Mouse (Mus musculus) ES-E14 (cell line): Measurements from ENCODE around the gene Gadd45a. TPM values are rescaled to one million over a fixed set of nuclear protein-coding genes. Genes with fewer than 3 reads are reported as not detected.
A peak's percentile ranks its signal among the peaks of the same experiment; 100 is the strongest.
"Not testable (repeated sequence)": the region's sequence is repeated elsewhere in the genome, so short reads cannot be mapped to it uniquely, and the experiment has no call there.

ENCODE experiments used
- DNase-seq: peaks from one replicate; pipeline ENCODE4 v3.0.0-alpha.2; 2013; ENCODE audit warnings: low read depth, low spot score
- H3K27ac ChIP-seq: 2 replicates; pipeline ENCODE4 v1.5.1; 2012; ENCODE audit warnings: low read depth, mild to moderate bottlenecking, low read length, moderate library complexity, mixed read lengths; ENCODE audit not compliant: poor library complexity, insufficient read depth, severe bottlenecking
- H3K36me3 ChIP-seq: 2 replicates; pipeline ENCODE4 v1.6.1; 2012; ENCODE audit warnings: mild to moderate bottlenecking, low read length, moderate library complexity, mixed read lengths; ENCODE audit not compliant: control insufficient read depth, poor library complexity, insufficient read depth, severe bottlenecking
- H3K4me1 ChIP-seq, 2 experiments: fragments of 150-350 bp in 1 of 2; sonication (generic) in 1 of 2; 2 replicates each; pipeline ENCODE4 v1.6.1; 2012; ENCODE audit warnings: low read length in 2 of 2, mild to moderate bottlenecking in 1 of 2, mixed read lengths in 1 of 2; ENCODE audit not compliant: control insufficient read depth in 2 of 2, insufficient read depth in 2 of 2, poor library complexity in 1 of 2
- H3K4me3 ChIP-seq, 2 experiments: fragments of 150-350 bp in 1 of 2; sonication (generic) in 1 of 2; 2 replicates each; pipeline ENCODE4 v1.5.1; 2012; ENCODE audit warnings: low read length in 2 of 2, low read depth in 1 of 2, mild to moderate bottlenecking in 1 of 2, mixed read lengths in 1 of 2; ENCODE audit not compliant: insufficient read depth in 1 of 2, poor library complexity in 1 of 2, severe bottlenecking in 1 of 2
- H3K9ac ChIP-seq: 2 replicates; pipeline ENCODE4 v1.6.1; 2012; ENCODE audit warnings: low read depth, mild to moderate bottlenecking, low read length, mixed read lengths; ENCODE audit not compliant: poor library complexity, insufficient read depth, severe bottlenecking
- H3K9me3 ChIP-seq: fragments of 150-350 bp; sonication (generic); 2 replicates; pipeline ENCODE4 v1.6.1; 2012; ENCODE audit warnings: low read depth, mild to moderate bottlenecking, low read length; ENCODE audit not compliant: control insufficient read depth, insufficient read depth
- CHD2 ChIP-seq: IDR thresholded peaks from 2 replicates; pipeline ENCODE4 v1.6.1; 2014; ENCODE audit warnings: mild to moderate bottlenecking, low read depth, low read length, inconsistent platforms
- HCFC1 ChIP-seq: IDR thresholded peaks from 2 replicates; pipeline ENCODE4 v1.6.1; 2012; ENCODE audit warnings: low read length, inconsistent platforms, borderline replicate concordance; ENCODE audit not compliant: insufficient read depth
- MAFK ChIP-seq: IDR thresholded peaks from 2 replicates; pipeline ENCODE4 v1.6.1; 2014; ENCODE audit warnings: mild to moderate bottlenecking, low read depth, low read length, inconsistent platforms; ENCODE audit not compliant: insufficient read depth
- ZC3H11A ChIP-seq: IDR thresholded peaks from 2 replicates; pipeline ENCODE4 v1.6.1; 2012; ENCODE audit warnings: low read depth, mild to moderate bottlenecking, inconsistent platforms, low read length, borderline replicate concordance
- ZNF384 ChIP-seq: IDR thresholded peaks from 2 replicates; pipeline ENCODE4 v1.6.1; 2012; ENCODE audit warnings: low read depth, low read length, inconsistent platforms
- in situ Hi-C, 2 experiments: fragments of 600-800 bp; cut with MboI; formaldehyde crosslinking; loops; one replicate each; pipeline ENCODE4 v1.15.1; 2025; ENCODE audit warnings: low sequenced_read_pairs in 2 of 2, inconsistent platforms in 1 of 2; ENCODE audit not compliant: unreplicated experiment in 2 of 2
- total RNA-seq: library from RNA; depleted of rRNA; stranded (reverse); fragments of 300-350 nt; gene quantifications from 2 replicates; pipeline ENCODE4 v1.2.3, GENCODE M21; 2012

Gene Gadd45a
- total RNA-seq, 1 experiment: 49.1 TPM

GRCm38 (mm10) chr6:67032972-67033371 is 4.3 kb downstream of the Gadd45a start:
- in situ Hi-C loops, DNase-seq, H3K27ac ChIP-seq, H3K9ac ChIP-seq, H3K9me3 ChIP-seq, H3K4me3 ChIP-seq: not testable (repeated sequence)
- peaks cover 21% of the 10 kb centered on the region for H3K36me3 ChIP-seq
- H3K4me1 ChIP-seq: peaks cover 2 to 19% of the 10 kb centered on the region in 2 experiments
- TF ChIP-seq ZNF384: peak; percentile 48; the same call in 1 of the 2 replicates

GRCm38 (mm10) chr6:67032551-67032950 is 4.7 kb downstream of the Gadd45a start:
- DNase-seq, H3K4me3 ChIP-seq, H3K27ac ChIP-seq, H3K9ac ChIP-seq, H3K9me3 ChIP-seq, in situ Hi-C loops: not testable (repeated sequence)
- Histone ChIP-seq H3K4me1 (peaks cover 2 to 22% of the 10 kb centered on the region in 2 experiments), H3K36me3 (peaks cover 21% of the 10 kb centered on the region)

- TF ChIP-seq ZNF384 (no peak), CHD2 (no peak), HCFC1 (no peak), MAFK (no peak), ZC3H11A (no peak)
- Histone ChIP-seq H3K27ac (peak overlapping the region; percentile 91), H3K9ac (0 out of 2 replicates have a peak overlapping the region, but pooled peaks have one; percentile 36), H3K4me3 (no peak overlapping the region), H3K4me1 (peaks cover 2 to 26% of the 10 kb centered on the region in 2 experiments), H3K36me3 (peaks cover 13% of the 10 kb centered on the region), H3K9me3 (no peaks in the 10 kb centered on the region)
- no peak for DNase-seq
- in situ Hi-C loops: no loop called here
These were observed 6.4 kb downstream of the Gadd45a start for GRCm38 (mm10) chr6:67030846-67031245.

GRCm38 (mm10) chr6:67030416-67030815 is 6.8 kb downstream of the Gadd45a start:
- TF ChIP-seq ZC3H11A (no peak), HCFC1 (no peak), MAFK (no peak), ZNF384 (no peak), CHD2 (no peak)
- H3K27ac ChIP-seq: peak overlapping the region; percentile 95
- peaks cover 9% of the 10 kb centered on the region for H3K36me3 ChIP-seq
- H3K4me3 ChIP-seq: peak overlapping the region in 1 of 2 experiments; percentile 7; a peak in 1 of 4 replicates
- in situ Hi-C loops: no loop called here
- peaks cover 2 to 26% of the 10 kb centered on the region in 2 experiments for H3K4me1 ChIP-seq
- H3K9ac ChIP-seq: no peak overlapping the region
- no peak for DNase-seq
- no peaks in the 10 kb centered on the region for H3K9me3 ChIP-seq

- H3K9ac ChIP-seq: no peak overlapping the region
- H3K4me1 ChIP-seq: peaks cover 2 to 26% of the 10 kb centered on the region in 2 experiments
- no peaks in the 10 kb centered on the region for H3K9me3 ChIP-seq
- in situ Hi-C loops: no loop called here
- H3K4me3 ChIP-seq: peak overlapping the region in 1 of 2 experiments; percentile 7; a peak in 1 of 4 replicates
- no peak for DNase-seq
- H3K27ac ChIP-seq: peak overlapping the region; percentile 95
- peaks cover 6% of the 10 kb centered on the region for H3K36me3 ChIP-seq
- TF ChIP-seq CHD2 (0 out of 2 replicates have a peak, but pooled peaks have one; percentile 16), MAFK (no peak)
These were observed 7.3 kb downstream of the Gadd45a start for GRCm38 (mm10) chr6:67029987-67030386.
